Mouse (Mus musculus) embryonic fibroblast, embryonic 13.5 days (primary cell): ENCODE data around the gene Tnfrsf13b.

Experiments used
- CTCF ChIP-seq: IDR thresholded peaks from 2 replicates; pipeline ENCODE4 v1.5.1; 2011; ENCODE audit warnings: mild to moderate bottlenecking, control low read depth, low read length, moderate library complexity, borderline replicate concordance; ENCODE audit not compliant: insufficient read depth
- POLR2A ChIP-seq: IDR thresholded peaks from 2 replicates; pipeline ENCODE4 v1.6.1; 2011; ENCODE audit warnings: low read depth, mild to moderate bottlenecking, control low read depth, low read length, moderate library complexity

DNA sequence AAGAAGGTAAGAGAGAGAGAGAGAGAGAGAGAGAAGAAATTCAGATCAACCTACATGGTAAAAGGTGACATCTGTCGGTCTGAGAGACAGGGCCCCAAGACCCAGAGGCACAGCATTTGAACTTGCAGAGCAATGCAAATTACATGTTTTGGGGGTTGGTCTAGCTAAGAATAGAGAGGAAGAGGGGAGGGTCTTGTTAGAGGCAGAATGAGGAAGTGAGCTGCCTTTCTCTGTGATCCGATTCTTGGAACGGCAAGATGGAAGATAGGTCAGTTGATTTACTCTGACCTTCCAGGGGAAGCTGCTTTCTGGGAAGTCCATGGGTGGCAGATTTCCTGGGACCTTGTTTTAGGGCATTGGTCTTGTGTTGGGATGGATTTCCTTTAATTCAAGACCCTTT lies 15.7 kb downstream of the Tnfrsf13b start:
- TF ChIP-seq POLR2A (no peak), CTCF (no peak)
